Mouse (Mus musculus) thymus, postnatal 0 days (tissue): Measurements from ENCODE around the gene Olfr692. TPM values are rescaled to one million over a fixed set of nuclear protein-coding genes. Genes with fewer than 3 reads are reported as not detected.

ENCODE experiments used
- DNase-seq: peaks from one replicate; pipeline ENCODE4 v3.0.0-alpha.2; 2015; ENCODE audit warnings: low spot score
- polyA plus RNA-seq: library from polyadenylated mRNA; unstranded; fragments of >200 nt; fragmentation: Nextera tagmentation; extraction: Ambion mirVana; gene quantifications from 2 replicates; pipeline ENCODE4 v1.2.1, GENCODE M21; 2015

Gene Olfr692
- polyA plus RNA-seq, 1 experiment from 2014 or later: not detected

DNA sequence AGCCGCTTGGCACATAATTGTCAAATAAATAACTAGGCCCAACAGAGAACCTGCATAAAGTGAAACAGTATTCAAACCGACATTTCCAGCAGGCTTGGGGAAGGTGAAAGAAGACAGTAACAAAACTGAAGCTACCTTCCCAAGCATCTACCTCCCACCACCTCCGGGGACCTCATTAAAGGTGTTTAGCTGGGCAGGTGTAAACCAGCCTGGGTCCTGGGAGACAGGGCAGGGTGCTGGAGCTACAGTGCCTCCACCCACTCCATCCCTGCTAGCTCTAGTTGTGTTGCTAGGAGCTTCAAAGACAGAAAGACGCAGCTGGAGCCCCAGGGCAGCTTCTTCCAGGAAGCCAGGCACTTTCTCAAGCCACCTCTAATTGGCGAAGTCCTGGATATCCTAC is 36.2 kb downstream of the Olfr692 start, which contains the start of gene Cnga4:
Gene Cnga4 (plus strand): TSS at position 301 of the 400 bp plus-strand sequence.
- DNase-seq: no peak

DNA sequence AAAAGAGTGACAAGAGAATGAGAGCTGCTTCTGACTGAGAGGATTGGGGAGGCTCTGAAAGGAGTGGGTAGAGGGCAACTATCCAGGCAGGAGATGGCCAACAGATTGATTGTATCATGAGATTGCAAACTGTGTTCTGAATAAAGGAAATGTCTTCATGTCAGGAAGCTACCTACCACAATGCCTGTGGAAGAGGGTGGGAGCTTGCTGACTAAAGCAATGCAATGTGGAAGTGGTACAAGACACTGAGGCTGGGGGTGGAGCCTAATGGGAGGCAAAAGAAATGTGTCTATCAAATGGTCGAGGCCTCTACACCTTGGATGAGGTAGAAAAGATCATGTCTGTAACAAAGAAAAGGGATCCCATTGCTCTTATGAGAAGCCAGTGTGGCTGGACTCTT is 38.3 kb downstream of the Olfr692 start:
- DNase-seq: no peak

DNA sequence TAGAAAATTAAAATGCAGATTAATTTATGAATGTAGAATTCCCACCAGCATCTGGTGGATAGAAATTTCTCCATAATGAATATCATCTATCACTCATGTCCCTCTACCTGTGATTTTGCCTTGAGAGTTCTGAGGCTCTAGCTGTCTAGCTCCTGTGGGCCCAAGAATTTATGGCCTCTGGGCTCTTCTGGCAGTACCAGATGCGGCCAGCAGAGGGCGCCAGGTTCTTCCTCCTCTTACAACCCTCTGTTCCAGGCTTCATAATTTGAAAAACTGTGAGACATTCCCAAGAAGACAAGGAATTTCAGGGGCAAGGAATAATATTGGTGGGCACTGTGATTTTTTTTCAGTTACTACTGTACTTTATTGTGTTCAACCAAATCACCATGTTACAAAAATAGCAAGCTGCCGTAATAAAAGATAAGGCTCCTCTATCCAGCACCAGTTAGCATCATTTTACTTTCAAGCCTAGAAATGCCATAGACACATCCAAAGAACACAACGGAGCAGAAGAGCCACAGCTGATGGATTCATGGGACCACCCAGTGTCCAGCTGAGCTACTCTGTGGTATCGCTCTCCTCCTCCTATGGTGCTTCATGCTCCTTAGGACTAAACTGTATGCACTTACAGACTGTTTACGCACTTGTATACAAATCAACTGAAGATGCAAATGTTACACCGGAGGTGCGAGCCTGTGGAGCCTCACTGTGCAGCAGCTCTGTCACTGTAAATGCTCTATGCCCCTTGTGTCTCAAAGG is 44.0 kb downstream of the Olfr692 start:
- DNase-seq: peak; percentile 59

DNA sequence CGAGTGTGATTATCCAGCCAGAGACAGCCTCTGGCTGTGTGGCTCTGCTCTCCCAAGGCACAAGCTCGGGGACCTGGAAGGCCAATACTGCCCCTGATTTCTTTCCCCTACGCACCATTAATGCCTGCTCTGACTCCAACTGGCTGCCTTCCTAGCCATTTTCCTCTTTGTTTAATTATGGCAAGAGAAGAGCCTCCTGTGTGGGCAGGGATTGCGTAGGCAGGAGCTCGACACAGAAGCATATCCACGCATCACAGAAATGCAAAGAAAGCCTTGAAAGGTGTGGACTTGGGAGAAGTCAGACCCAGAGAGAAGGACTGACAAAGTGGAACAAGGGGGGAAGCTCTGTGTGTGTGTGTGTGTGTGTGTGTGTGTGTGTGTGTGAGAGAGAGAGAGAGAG is 46.4 kb downstream of the Olfr692 start:
- DNase-seq: no peak

DNA sequence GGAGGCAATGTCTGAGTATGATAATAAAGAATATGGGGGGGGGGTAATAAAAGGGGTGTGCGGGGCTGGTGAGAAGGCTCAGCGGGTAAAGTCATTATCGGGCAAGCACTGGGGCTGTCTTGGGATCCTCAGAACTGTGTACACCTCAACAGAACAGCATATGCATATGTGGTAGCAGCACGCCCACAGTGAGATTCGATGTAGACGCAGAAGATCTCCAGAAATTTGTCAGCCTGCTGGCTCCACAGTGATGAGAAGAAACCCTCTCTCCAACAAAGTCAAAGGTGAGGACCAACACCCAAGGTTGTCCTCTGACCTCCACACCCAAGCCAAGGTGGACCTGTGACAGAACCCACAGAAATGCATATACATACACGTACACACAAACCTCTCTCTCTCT is 48.5 kb downstream of the Olfr692 start:
- DNase-seq: no peak

DNA sequence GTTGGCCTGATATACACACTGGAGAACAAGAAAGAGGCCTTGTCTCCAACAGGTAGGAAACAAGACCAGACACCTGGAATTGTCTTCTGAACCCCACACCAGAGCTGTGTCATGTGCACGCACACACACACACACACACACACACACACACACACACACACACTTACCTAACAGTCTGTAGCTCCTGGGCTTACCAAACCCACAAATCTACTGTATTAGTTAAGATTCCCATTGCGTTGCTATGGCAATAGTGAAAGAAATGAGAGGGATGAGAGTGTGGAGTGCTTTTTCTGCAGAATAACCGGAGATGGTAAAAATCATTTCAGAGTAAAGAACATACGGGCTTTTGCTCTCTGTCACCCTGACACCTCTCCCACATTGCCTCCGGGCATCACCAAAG is 50.1 kb downstream of the Olfr692 start:
- DNase-seq: no peak

Other genes with a start within 250 kb of the Olfr692 start
- not detected in 2 replicates for gene Olfr683, start 221.2 kb upstream of the Olfr692 start, polyA plus RNA-seq
- not detected in 2 replicates for gene Olfr684, start 204.6 kb upstream of the Olfr692 start, polyA plus RNA-seq
- gene Olfr685, start 182.2 kb upstream of the Olfr692 start, polyA plus RNA-seq: not detected in 2 replicates
- not detected in 2 replicates for gene Olfr686, start 160.7 kb upstream of the Olfr692 start, polyA plus RNA-seq
- gene Olfr688, start 80.1 kb upstream of the Olfr692 start, polyA plus RNA-seq: not detected in 2 replicates
- gene Olfr689, start 57.1 kb upstream of the Olfr692 start, polyA plus RNA-seq: not detected in 2 replicates
- gene Olfr690, start 34.1 kb upstream of the Olfr692 start, polyA plus RNA-seq: not detected in 2 replicates
- gene Olfr691, start 26.0 kb upstream of the Olfr692 start, polyA plus RNA-seq: not detected in 2 replicates
- gene Gm5901, start 6.8 kb downstream of the Olfr692 start, polyA plus RNA-seq: not detected in 2 replicates
- gene Fam160a2, start 31.8 kb downstream of the Olfr692 start, polyA plus RNA-seq: 13.7 and 16.0 TPM in 2 replicates
- gene Cnga4, start 36.3 kb downstream of the Olfr692 start, polyA plus RNA-seq: 0.05 TPM in 1 of 2 replicates, not detected in the other
- 0.06 and 0.20 TPM in 2 replicates for gene Cckbr, start 57.5 kb downstream of the Olfr692 start, polyA plus RNA-seq
- 14.0 and 15.1 TPM in 2 replicates for gene Cavin3, start 114.1 kb downstream of the Olfr692 start, polyA plus RNA-seq
- gene Smpd1, start 186.1 kb downstream of the Olfr692 start, polyA plus RNA-seq: 24.3 and 25.6 TPM in 2 replicates
- gene Apbb1, start 213.4 kb downstream of the Olfr692 start, polyA plus RNA-seq: 6.5 and 7.7 TPM in 2 replicates
- 0.35 and 0.74 TPM in 2 replicates for gene Hpx, start 231.9 kb downstream of the Olfr692 start, polyA plus RNA-seq